In genomic region chr15:77868340-77868739, GRCm38 (mm10) we compare ENCODE assay signal across 17 mouse cellular contexts.
"Had no signal": no experiment of that assay in that cellular context is flagged by ENCODE, and none has a peak within 500 bp of the region (broad histone marks: within the 10 kb centered on the region; RNA-seq: fewer than 3 reads in every experiment).

No protein-coding gene starts in this region.

- H3K27me3 ChIP-seq: limb, embryonic 12.5 days; lung, embryonic 15.5 days; megakaryocyte, embryonic 14.5 days; midbrain, embryonic 15.5 days had no signal

- H3K27ac ChIP-seq: limb, embryonic 12.5 days; liver, embryonic 13.5 days; lung, embryonic 15.5 days; macrophage; midbrain, embryonic 15.5 days; stomach, postnatal 0 days had no signal

- H3K4me2 ChIP-seq: limb, embryonic 12.5 days; liver, embryonic 13.5 days; lung, embryonic 15.5 days; midbrain, embryonic 11.5 days; midbrain, embryonic 15.5 days had no signal

- H3K9ac ChIP-seq: limb, embryonic 12.5 days; liver, embryonic 13.5 days; liver, postnatal 0 days; lung, embryonic 15.5 days; midbrain, embryonic 15.5 days had no signal

- H3K36me3 ChIP-seq: limb, embryonic 12.5 days; liver, embryonic 13.5 days; lung, embryonic 15.5 days; midbrain, embryonic 15.5 days had no signal

- H3K9me3 ChIP-seq: liver, embryonic 13.5 days; lung, embryonic 15.5 days; megakaryocyte, embryonic 14.5 days; midbrain, embryonic 15.5 days had no signal

- H3K4me3 ChIP-seq: limb, embryonic 12.5 days; liver, embryonic 13.5 days; lung, embryonic 15.5 days; megakaryocyte, embryonic 14.5 days; midbrain, embryonic 15.5 days had no signal

- DNase-seq: kidney, postnatal 25 days; layer of hippocampus, postnatal 36 days; liver; liver, embryonic 13.5 days; liver, postnatal 0 days; lung, postnatal 14 days; right cerebral cortex, adult 18-20 months; right cerebral cortex, postnatal 25 days; thymus, adult 18-20 months; thymus, postnatal 14 days had no signal

- ATAC-seq: liver, postnatal 0 days; midbrain, embryonic 15.5 days had no signal

- H3K4me1 ChIP-seq: limb, embryonic 12.5 days had no signal
